Mouse (Mus musculus): ENCODE data around the gene Ruvbl1. TPM values are rescaled to one million over a fixed set of nuclear protein-coding genes. Genes with fewer than 3 reads are reported as not detected.

Ruvbl1 gene
- polyA plus RNA-seq, 1 experiment, result 19.3 TPM

DNA sequence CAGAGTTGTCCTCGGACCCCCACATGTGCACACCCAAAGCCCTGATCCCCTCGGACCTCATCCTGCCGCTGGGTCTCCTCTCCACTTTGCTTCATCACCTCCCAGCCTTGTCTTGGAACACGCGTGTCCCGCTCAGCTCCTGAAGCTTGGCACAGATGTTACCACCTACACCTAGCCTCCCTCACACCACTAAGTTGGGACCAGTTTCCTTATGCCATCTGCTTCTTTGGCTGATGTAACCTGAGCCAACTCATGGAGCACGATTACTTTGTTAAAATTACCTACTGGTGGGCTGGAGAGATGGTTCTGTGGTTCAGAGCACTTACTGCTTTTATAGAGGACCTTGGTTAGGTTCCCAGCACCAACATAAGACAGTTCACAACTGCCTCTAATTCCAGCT is 56.6 kb downstream of the Ruvbl1 start:
- H3K27me3 ChIP-seq (ENCODE audit: control insufficient read depth, insufficient read depth, low read length), result no peaks in the 10 kb centered on the region
- DNase-seq (ENCODE audit: low read depth in 1 of 2, low spot score in 2 of 2), result no peak
- TF ChIP-seq POLR2A (IDR thresholded peaks at IDR 0.05; ENCODE audit: low read depth, low read length) (no peak), CTCF (IDR thresholded peaks at IDR 0.05; ENCODE audit: extremely low read depth, insufficient read depth, insufficient read length, insufficient replicate concordance) (no peak)
- no peak overlapping the region for H3K4me3 ChIP-seq (ENCODE audit: extremely low read depth, insufficient read depth, insufficient read length)
- H3K27ac ChIP-seq (ENCODE audit: insufficient read depth, low read length), result no peak overlapping the region
- WGBS, result 91% methylated on average over 7 of the region's 7 CpGs
- no peaks in the 10 kb centered on the region for H3K36me3 ChIP-seq (ENCODE audit: control insufficient read depth, insufficient read depth, low read length)
- peaks cover 6% of the 10 kb centered on the region; the same call in 1 of the 2 replicates for H3K4me1 ChIP-seq (ENCODE audit: control insufficient read depth, insufficient read depth, insufficient read length)

DNA sequence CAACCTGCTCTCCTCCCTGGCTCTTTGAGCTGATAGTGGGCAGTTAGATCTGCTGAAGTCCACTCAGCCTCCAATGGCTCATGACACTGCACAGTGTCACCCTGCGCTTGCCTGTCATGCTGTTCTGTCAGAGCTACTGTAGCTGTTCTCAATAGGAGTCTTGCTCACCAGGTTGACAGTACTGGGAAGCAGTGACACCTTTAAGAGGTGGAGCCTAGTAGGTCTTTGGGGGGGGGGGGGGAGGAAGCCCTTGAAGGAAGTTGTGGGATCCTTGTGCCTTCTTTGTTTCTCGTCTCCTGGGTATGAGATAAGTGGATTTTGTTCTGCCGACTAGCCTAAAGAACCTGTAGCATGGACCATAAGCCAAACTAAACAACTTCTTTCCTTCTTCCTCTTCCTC is 57.4 kb downstream of the Ruvbl1 start:
- Histone ChIP-seq H3K4me3 (ENCODE audit: extremely low read depth, insufficient read depth, insufficient read length) (peak overlapping the region; percentile 52), H3K27ac (ENCODE audit: insufficient read depth, low read length) (no peak overlapping the region), H3K4me1 (ENCODE audit: control insufficient read depth, insufficient read depth, insufficient read length) (peaks cover 6% of the 10 kb centered on the region; the same call in 1 of the 2 replicates), H3K36me3 (ENCODE audit: control insufficient read depth, insufficient read depth, low read length) (no peaks in the 10 kb centered on the region), H3K27me3 (ENCODE audit: control insufficient read depth, insufficient read depth, low read length) (no peaks in the 10 kb centered on the region)
- peak in 1 of 2 experiments; percentile 17 for DNase-seq (ENCODE audit: low read depth in 1 of 2, low spot score in 2 of 2)
- TF ChIP-seq POLR2A (IDR thresholded peaks at IDR 0.05; ENCODE audit: low read depth, low read length), result no peak
- WGBS, result 18% methylated on average over 3 of the region's 3 CpGs

- 16% methylated on average over 3 of the region's 3 CpGs for WGBS
- TF ChIP-seq POLR2A (IDR thresholded peaks at IDR 0.05; ENCODE audit: low read depth, low read length) (no peak), CTCF (IDR thresholded peaks at IDR 0.05; ENCODE audit: extremely low read depth, insufficient read depth, insufficient read length, insufficient replicate concordance) (no peak)
- Histone ChIP-seq H3K36me3 (ENCODE audit: control insufficient read depth, insufficient read depth, low read length) (no peaks in the 10 kb centered on the region), H3K27me3 (ENCODE audit: control insufficient read depth, insufficient read depth, low read length) (no peaks in the 10 kb centered on the region), H3K4me3 (ENCODE audit: extremely low read depth, insufficient read depth, insufficient read length) (peak overlapping the region; percentile 52), H3K4me1 (ENCODE audit: control insufficient read depth, insufficient read depth, insufficient read length) (peaks cover 6% of the 10 kb centered on the region; the same call in 1 of the 2 replicates), H3K27ac (ENCODE audit: insufficient read depth, low read length) (no peak overlapping the region)
- no peak for DNase-seq (ENCODE audit: low read depth in 1 of 2, low spot score in 2 of 2)
These were observed 57.8 kb downstream of the Ruvbl1 start for GRCm38 (mm10) chr6:88523043-88523442.

GRCm38 (mm10) chr6:88523451-88523850 is 58.2 kb downstream of the Ruvbl1 start:
- no peak for DNase-seq (ENCODE audit: low read depth in 1 of 2, low spot score in 2 of 2)
- no peak overlapping the region for H3K4me3 ChIP-seq (ENCODE audit: extremely low read depth, insufficient read depth, insufficient read length)
- 90% methylated on average over 3 of the region's 3 CpGs for WGBS
- no peak overlapping the region for H3K27ac ChIP-seq (ENCODE audit: insufficient read depth, low read length)
- no peaks in the 10 kb centered on the region for H3K36me3 ChIP-seq (ENCODE audit: control insufficient read depth, insufficient read depth, low read length)
- TF ChIP-seq POLR2A (IDR thresholded peaks at IDR 0.05; ENCODE audit: low read depth, low read length), result no peak
- TF ChIP-seq CTCF (IDR thresholded peaks at IDR 0.05; ENCODE audit: extremely low read depth, insufficient read depth, insufficient read length, insufficient replicate concordance), result no peak
- peaks cover 6% of the 10 kb centered on the region; the same call in 1 of the 2 replicates for H3K4me1 ChIP-seq (ENCODE audit: control insufficient read depth, insufficient read depth, insufficient read length)
- H3K27me3 ChIP-seq (ENCODE audit: control insufficient read depth, insufficient read depth, low read length), result no peaks in the 10 kb centered on the region

- WGBS, result 96% methylated on average over 4 of the region's 4 CpGs
- H3K4me3 ChIP-seq (ENCODE audit: extremely low read depth, insufficient read depth, insufficient read length), result no peak overlapping the region
- no peak overlapping the region for H3K27ac ChIP-seq (ENCODE audit: insufficient read depth, low read length)
- DNase-seq (ENCODE audit: low read depth in 1 of 2, low spot score in 2 of 2), result no peak
- H3K4me1 ChIP-seq (ENCODE audit: control insufficient read depth, insufficient read depth, insufficient read length), result peaks cover 6% of the 10 kb centered on the region; the same call in 1 of the 2 replicates
- TF ChIP-seq CTCF (IDR thresholded peaks at IDR 0.05; ENCODE audit: extremely low read depth, insufficient read depth, insufficient read length, insufficient replicate concordance), result no peak
- TF ChIP-seq POLR2A (IDR thresholded peaks at IDR 0.05; ENCODE audit: low read depth, low read length), result no peak
- H3K36me3 ChIP-seq (ENCODE audit: control insufficient read depth, insufficient read depth, low read length), result no peaks in the 10 kb centered on the region
- no peaks in the 10 kb centered on the region for H3K27me3 ChIP-seq (ENCODE audit: control insufficient read depth, insufficient read depth, low read length)
These were observed 58.8 kb downstream of the Ruvbl1 start for GRCm38 (mm10) chr6:88524056-88524455.

GRCm38 (mm10) chr6:88530306-88530705 is 65.1 kb downstream of the Ruvbl1 start:
- H3K27ac ChIP-seq (ENCODE audit: insufficient read depth, low read length), result no peak overlapping the region
- no peaks in the 10 kb centered on the region for H3K4me1 ChIP-seq (ENCODE audit: control insufficient read depth, insufficient read depth, insufficient read length)
- H3K27me3 ChIP-seq (ENCODE audit: control insufficient read depth, insufficient read depth, low read length), result no peaks in the 10 kb centered on the region
- TF ChIP-seq CTCF (IDR thresholded peaks at IDR 0.05; ENCODE audit: extremely low read depth, insufficient read depth, insufficient read length, insufficient replicate concordance), result no peak
- H3K4me3 ChIP-seq (ENCODE audit: extremely low read depth, insufficient read depth, insufficient read length), result no peak overlapping the region
- no peaks in the 10 kb centered on the region for H3K36me3 ChIP-seq (ENCODE audit: control insufficient read depth, insufficient read depth, low read length)
- no peak for DNase-seq (ENCODE audit: low read depth in 1 of 2, low spot score in 2 of 2)

- no peak for TF ChIP-seq CTCF (IDR thresholded peaks at IDR 0.05; ENCODE audit: extremely low read depth, insufficient read depth, insufficient read length, insufficient replicate concordance)
- TF ChIP-seq POLR2A (IDR thresholded peaks at IDR 0.05; ENCODE audit: low read depth, low read length), result no peak
- Histone ChIP-seq H3K4me1 (ENCODE audit: control insufficient read depth, insufficient read depth, insufficient read length) (no peaks in the 10 kb centered on the region), H3K27me3 (ENCODE audit: control insufficient read depth, insufficient read depth, low read length) (no peaks in the 10 kb centered on the region), H3K4me3 (ENCODE audit: extremely low read depth, insufficient read depth, insufficient read length) (no peak overlapping the region), H3K27ac (ENCODE audit: insufficient read depth, low read length) (no peak overlapping the region), H3K36me3 (ENCODE audit: control insufficient read depth, insufficient read depth, low read length) (no peaks in the 10 kb centered on the region)
- DNase-seq (ENCODE audit: low read depth in 1 of 2, low spot score in 2 of 2), result no peak
- 81% methylated on average over 2 of the region's 2 CpGs for WGBS
These were observed 75.0 kb downstream of the Ruvbl1 start for GRCm38 (mm10) chr6:88540093-88540755.
